Mouse (Mus musculus) subcutaneous adipose tissue, adult 2 months (tissue): ENCODE measurements around the gene Kcnrg. TPM values are rescaled to one million over a fixed set of nuclear protein-coding genes. Genes with fewer than 3 reads are reported as not detected.

Experiments
- polyA plus RNA-seq: library from polyadenylated mRNA; depleted of rRNA; stranded (reverse); fragments of >200 nt; gene quantifications from 2 replicates; pipeline ENCODE4 v1.2.3, GENCODE M21; 2012; ENCODE audit warnings: low replicate concordance; rRNA removed

The Kcnrg gene
- polyA plus RNA-seq = 0.10 TPM in 1 of 2 replicates, not detected in the other

GRCm38 (mm10) chr14:61607157-61607556 is at the start of gene Kcnrg:
Gene Kcnrg, plus strand, starts transcription at chr14:61607457.

DNA sequence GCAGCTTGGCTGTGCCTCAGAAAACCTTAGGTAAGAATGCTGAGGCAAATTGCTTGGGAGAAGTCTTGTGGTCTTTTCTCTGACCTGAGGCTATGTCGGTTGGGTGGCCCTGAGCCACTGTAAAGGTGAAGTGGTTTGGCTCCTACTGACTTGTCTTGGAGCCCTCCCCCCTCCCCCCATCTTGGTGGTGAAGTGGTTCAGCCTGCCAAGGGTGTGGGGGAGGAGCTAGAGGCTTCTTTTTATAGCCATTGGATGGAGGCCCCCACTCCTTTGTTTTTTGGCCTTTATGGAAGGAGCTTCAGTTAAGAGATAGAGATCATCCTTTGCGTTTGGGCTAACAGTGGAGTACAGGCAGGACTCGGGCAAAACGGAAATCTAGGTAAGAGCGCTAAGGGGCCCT is 9.3 kb upstream of the Kcnrg start, which contains the start of gene Trim13:
Trim13 (plus strand) TSS at position 280 of the 400 bp plus-strand sequence.

Other genes starting within 250 kb of the Kcnrg start
- gene Ebpl, start 247.0 kb upstream of the Kcnrg start, polyA plus RNA-seq = 3.1 and 3.2 TPM in 2 replicates
- 13.4 and 14.0 TPM in 2 replicates for gene Kpna3, start 167.6 kb upstream of the Kcnrg start, polyA plus RNA-seq
- gene Spryd7, start 50.6 kb upstream of the Kcnrg start, polyA plus RNA-seq = 9.6 and 10.7 TPM in 2 replicates
- 2.6 and 4.6 TPM in 2 replicates for gene Trim13, start 9.2 kb upstream of the Kcnrg start, polyA plus RNA-seq